Mouse (Mus musculus) bone marrow, adult 2 months (tissue): ENCODE measurements around the gene Mrap.

Experiments
- CTCF ChIP-seq: fragments of 200-500 bp; IDR thresholded peaks from 2 replicates; pipeline ENCODE4 v1.5.1; 2011; ENCODE audit warnings: low read length, control low read depth; ENCODE audit not compliant: control insufficient read depth, insufficient read depth
- POLR2A ChIP-seq: fragments of 200-500 bp; IDR thresholded peaks from 2 replicates; pipeline ENCODE4 v1.6.1; 2011; ENCODE audit warnings: low read depth, mild to moderate bottlenecking, control low read depth, low read length, borderline replicate concordance; ENCODE audit not compliant: control insufficient read depth

GRCm38 (mm10) chr16:90735611-90736010, 2.4 kb upstream of the Mrap start:
- TF ChIP-seq POLR2A (no peak), CTCF (no peak)
